Mouse (Mus musculus) left cerebral cortex, postnatal 36 days (tissue): ENCODE measurements around the gene Gpr85. TPM values are rescaled to one million over a fixed set of nuclear protein-coding genes. Genes with fewer than 3 reads are reported as not detected.

Source experiments
- DNase-seq, 2 experiments: peaks; one replicate each; pipeline ENCODE4 v3.0.0; 2021 to 2022; ENCODE audit warnings: low spot score in 2 of 2, mixed read lengths in 1 of 2
- intact Hi-C: fragments of 180-260 bp; cut with DNase I; formaldehyde crosslinking; loops from one replicate; pipeline ENCODE4 v1.15.1; 2025
- total RNA-seq, 2 experiments: library from RNA; stranded (reverse); gene quantifications; 2 replicates each; pipeline ENCODE4 v1.2.3; 2021

Gene Gpr85
- total RNA-seq, 2 experiments from 2014 or later: 40.9 to 42.9 TPM

DNA sequence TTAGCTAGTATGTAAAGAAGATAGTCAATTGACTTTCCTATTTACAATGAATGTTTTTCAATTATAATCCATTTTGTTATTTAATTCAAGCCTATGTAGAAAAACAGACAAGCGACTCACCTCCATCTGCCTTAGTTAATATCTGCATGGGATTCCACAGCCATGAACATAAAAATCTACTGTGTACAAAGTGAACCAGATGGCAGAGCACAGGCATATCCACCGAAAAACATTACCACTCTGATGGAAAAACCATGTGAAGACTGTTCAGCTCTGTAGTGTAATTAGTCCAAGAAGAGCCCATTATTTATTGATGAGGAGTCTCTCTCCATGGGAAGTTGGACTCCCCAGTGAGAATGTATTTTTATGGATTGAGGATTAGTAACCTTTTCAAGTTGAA is 7.0 kb downstream of the Gpr85 start:
- DNase-seq: no peak
- intact Hi-C loops: loop anchor here (10.0 kb wide), 1 partner anchor 672 kb away; no protein-coding TSS in a partner anchor

DNA sequence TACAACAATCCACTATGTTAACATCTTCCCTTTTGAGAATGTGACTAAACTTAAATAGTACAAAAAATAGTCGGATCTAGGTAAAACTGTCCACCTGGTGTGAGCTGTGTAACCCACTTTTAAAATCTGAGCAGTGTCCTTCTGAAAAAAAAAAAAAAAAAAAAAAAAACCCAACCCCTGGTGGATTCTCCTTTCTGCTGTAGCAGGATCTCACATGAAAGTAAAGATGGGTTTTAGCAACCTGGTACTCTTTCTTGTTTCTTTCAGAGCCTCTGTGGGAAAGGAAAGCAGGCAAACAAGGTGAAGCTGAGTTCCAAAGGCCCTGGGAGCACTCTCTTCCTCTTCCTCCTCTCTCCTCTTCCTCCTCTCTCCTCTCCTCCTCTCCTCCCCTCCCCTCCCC is 10.9 kb downstream of the Gpr85 start:
- intact Hi-C loops: no loop called here
- DNase-seq: no peak

DNA sequence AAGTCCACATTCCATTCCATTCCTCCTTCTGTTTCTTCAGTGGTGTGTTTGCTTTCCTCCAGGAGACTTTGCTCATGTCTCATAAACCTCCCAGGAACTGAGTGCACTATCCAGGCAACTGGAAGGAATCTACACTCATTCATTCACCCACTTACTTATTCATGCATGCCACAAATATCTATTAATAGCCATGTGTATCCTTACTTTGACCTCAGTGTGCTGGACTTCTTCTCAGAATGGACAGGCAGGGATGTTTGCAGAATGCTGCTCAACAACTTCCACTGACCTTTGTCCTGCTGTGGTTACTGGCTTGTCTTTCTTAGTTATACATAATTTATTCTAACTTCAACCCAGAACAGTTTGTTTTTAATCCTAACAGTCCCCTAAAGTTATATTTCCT is 23.1 kb downstream of the Gpr85 start:
- DNase-seq: no peak
- intact Hi-C loops: no loop called here

DNA sequence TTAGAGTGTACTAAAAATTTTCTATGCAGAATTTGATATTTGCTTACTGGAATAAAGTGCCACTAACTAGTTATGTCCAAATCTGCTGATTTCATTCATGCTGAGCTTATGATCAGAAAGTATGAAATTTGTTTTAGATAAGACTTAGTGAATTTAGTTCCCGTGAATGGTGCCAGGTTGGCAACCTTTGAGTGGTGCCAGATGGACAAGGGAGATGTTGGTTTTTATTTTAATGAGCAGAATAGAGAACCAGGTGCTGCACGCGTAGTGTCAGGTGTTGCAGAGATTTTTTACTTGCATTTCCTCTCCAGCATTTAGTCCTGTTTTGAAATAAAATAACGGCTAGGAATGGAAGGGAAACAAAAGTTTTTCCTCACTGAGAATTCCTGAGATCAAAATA is 27.6 kb downstream of the Gpr85 start:
- DNase-seq: no peak
- intact Hi-C loops: no loop called here

DNA sequence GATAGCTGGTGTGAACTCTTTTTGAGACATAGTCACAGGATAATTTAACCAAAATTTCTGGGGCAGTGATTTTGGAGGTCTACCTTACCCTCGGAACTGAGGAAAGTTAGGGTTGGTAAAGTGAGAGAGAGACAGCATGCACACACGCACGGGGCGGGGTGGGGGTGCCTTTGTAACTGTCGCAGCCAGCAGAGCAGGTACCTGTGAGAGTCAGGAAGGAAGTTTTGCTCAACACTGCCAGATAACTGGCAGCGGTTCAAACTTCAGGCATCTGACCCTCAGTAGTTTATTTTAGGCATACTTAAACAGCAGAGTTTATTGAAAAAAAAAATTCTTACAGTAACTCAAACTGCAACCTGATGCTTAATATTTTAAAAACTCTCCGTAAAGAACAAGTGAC is 39.7 kb downstream of the Gpr85 start:
- intact Hi-C loops: no loop called here
- no peak for DNase-seq

DNA sequence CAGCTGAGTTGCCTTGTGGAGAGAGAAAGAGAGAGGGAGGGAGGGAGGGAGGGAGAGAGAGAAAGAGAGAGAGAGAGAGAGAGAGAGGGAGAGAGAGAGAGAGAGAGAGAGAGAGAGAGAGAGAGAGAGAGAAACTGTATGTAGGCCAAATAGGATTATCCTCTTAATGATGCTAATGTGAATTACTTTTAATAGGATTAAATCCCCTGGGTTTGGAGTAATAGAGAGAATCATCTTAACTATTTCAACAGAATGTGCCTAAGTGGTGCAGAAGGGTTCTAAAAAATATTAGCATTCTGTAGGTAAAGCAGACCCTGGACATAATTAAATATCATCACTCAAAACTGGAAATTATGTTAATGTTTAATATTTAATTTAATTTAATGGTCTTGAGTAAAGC is 42.4 kb downstream of the Gpr85 start:
- no peak for DNase-seq
- intact Hi-C loops: no loop called here

Other genes with a start within 250 kb of the Gpr85 start
- 10 to 100 TPM; 13.6 to 16.0 TPM for gene Tmem168, start 231.8 kb downstream of the Gpr85 start, total RNA-seq
- 10 to 100 TPM; 23.8 to 28.2 TPM for gene Bmt2, start 162.0 kb downstream of the Gpr85 start, total RNA-seq
- 10 to 100 TPM; 34.3 to 35.4 TPM for gene 2610001J05Rik, start 31.6 kb upstream of the Gpr85 start, total RNA-seq